Mouse (Mus musculus) brain, adult 2 months (tissue): ENCODE results near the gene Snapc5.
"Not testable (repeated sequence)": the region's sequence is repeated elsewhere in the genome, so short reads cannot be mapped to it uniquely, and the experiment has no call there.

Experiments
- DNase-seq: peaks from one replicate; pipeline ENCODE4 v3.0.0; 2011; ENCODE audit warnings: low read depth, low spot score

The Snapc5 gene

DNA sequence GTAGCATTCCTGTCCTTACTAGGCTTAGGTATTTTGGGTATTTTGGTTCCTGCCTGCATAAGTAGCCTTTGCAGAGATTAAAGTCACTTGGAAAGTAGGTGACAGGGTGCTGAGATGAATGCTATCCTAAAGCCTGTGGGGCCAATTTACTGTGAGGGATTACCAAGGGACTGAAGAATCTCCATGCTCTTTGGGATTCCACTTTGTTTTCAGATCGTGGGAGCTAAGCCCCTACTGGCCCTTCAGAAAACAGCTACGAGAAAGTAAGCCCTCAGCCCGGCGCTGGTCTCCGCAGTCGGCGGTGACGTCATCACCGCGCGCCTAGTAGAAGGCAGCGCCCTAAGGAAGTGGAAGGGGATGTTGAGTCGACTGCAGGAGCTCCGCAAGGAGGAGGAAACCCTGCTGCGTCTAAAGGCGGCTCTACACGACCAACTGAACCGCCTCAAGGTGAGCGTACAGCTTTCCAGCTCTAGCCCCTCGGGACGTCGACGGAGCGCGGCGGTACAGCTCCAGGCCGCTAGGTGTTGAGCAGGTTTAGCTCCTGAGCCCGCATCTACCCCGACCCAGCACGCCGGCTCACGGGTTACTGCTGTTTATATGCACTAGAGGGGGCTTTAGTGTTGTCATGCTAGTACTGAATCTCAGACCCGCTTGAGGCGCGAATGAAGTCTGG is at the start of gene Snapc5:
Gene Snapc5 (plus strand): TSS at position 301 of the 673 bp plus-strand sequence.
- DNase-seq: peak; percentile 96

DNA sequence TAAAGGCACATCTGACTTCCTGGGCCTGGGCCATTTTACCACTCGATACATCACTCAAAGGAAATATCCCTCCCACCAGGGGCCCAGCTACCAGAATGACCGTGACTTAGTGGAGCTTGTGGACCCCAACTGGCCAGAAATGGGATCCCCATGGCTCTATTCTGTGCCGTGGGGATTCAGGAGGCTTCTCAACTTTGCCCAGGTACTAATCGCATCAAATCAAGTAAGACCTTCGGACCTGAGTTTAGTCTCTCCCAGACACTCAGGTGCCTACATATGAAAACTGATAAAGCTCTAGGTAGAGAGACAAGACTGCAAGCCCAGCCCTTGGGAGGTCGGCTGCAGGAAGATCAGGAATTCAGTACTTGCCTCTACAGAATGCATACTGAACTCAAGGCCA is 47.5 kb upstream of the Snapc5 start:
- no peak for DNase-seq

DNA sequence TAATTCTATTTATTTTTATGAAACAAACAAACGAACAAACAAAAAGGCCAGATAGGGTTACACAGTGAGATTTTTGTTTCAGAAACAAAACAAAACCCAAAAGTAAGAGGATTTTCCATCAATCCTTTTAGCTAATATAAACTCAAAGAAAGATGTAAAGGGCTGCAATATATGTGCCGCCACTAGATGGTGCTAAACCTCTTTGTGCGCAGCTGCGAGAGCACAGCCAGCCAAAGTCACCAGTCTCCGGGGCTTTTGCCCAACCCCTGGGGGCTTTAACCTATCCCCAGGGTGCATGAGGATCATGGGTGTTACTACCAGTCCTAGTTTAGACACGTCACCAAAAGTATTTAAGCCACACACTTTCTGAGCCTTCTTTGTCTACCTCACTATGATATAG is 40.2 kb upstream of the Snapc5 start:
- DNase-seq: not testable (repeated sequence)

GRCm38 (mm10) chr9:64139879-64140278 is 39.2 kb upstream of the Snapc5 start:
- no peak for DNase-seq

DNA sequence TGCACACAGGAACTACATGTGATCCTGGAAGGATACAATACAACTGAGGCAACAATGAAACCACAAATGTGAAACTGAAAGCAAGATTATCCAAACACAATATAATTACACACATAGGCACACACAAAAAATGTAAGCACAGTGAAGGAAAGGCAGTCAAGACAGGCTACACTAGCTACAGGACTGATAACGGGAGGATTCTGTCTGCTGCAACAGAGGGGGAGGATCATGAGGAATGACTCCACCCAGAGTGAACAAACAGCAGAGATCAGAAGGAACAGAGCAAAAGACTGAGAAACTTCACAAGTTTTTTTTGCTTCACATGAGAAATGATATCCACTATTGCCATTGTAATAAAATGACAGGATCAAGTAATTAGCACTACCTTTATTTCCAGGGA is 22.4 kb upstream of the Snapc5 start:
- DNase-seq: no peak

GRCm38 (mm10) chr9:64160471-64160870 is 18.6 kb upstream of the Snapc5 start:
- no peak for DNase-seq

- not testable (repeated sequence) for DNase-seq
Observed at GRCm38 (mm10) chr9:64169967-64170366, 9.1 kb upstream of the Snapc5 start.

DNA sequence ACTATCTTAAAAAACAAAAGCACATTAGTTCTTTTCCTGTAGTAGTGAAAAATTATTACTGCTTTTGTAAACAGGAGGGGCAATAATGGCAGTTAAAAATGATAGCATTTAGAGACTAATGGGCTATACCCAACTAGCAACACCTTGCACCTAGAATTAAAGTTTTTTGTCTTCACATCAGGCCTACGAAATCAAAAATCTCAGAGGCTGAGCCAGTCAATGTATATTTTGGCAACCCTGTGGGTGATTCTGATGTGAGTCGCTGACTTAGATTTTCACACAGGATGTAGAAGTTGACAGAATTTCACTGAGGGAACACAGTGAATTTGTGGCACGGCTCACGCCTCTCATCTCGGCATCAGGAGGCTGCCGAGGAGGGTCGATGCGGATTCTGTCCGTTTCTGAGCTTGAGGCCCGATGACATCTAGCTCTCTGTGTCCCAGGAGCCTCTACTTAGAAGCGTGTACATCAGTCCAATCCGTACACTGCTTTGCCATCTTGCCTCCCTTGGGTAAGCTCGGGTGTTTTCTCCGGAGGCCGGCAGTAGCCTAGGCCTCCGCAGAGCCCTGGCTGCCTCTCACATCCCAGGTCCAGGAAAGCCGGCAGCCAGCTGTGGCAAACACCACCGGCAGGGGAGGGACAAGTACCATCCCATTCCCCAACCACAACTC is 6.8 kb upstream of the Snapc5 start:
- DNase-seq: no peak

- DNase-seq: peak; percentile 90
Observed at GRCm38 (mm10) chr9:64172816-64173665, 6.0 kb upstream of the Snapc5 start, which contains the start of the genes Zwilch and Rpl4. Gene Zwilch, minus strand, starts transcription at chr9:64173104. Gene Rpl4, plus strand, starts transcription at chr9:64173375.

DNA sequence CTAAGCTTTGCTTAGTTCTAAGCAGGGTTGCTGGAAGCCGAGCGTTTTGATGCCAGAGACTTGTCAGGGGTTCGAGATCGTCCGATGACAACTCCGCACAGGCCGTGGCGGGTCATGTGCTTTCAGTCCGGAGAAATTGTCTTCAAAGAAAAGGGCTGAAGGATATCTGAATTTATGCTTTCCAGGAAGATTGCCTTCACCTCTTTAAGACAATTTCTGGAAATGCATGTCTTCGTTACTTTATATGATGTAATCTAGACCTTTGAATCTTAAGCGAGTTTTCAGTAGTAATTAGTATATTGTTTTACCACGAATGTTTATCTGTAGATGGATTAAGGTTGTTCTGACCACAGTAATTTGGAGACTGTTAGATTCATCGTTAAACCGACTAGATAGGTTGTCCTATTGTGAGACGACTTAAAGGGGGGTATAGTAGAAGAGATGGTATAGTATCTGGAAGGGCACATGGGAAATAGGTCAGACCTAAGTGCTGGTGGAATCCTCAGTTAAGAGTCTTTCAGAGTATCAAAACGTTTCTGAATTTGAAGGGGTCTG is 5.3 kb upstream of the Snapc5 start:
- no peak for DNase-seq

DNA sequence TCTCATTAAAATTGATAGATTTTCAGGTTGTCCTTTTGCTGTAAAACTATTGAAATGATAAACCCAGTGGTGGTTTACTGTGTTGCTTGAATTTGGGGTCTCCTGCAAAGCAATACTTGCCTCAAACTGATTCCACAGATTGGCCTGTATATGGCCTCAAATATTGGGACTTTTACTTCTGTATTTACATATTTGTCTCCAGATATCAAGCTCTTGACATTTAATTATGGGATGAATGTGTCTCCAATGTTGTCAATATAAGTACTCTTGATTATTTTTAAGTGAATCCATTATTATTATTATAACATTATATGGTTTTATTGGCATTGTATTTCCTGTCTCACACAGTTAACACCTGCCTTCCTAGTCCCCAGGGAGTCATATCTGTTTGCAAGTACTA is 4.7 kb upstream of the Snapc5 start:
- DNase-seq: no peak

DNA sequence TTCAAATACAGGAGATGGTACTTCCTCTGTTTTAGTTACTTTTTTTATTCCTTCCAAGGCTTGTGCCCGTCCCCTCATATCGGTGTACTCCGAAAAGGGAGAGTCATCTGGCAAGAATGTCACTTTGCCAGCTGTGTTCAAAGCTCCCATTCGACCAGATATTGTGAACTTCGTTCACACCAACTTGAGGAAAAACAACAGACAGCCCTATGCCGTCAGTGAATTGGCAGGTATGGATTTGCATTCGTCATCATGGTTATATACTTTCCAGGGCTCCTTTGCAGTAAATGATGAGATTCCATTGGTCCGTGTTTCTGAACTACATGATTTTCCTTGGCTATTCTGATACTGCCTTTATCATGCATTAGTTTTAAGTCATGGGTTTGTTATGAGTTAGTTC is 4.3 kb upstream of the Snapc5 start:
- no peak for DNase-seq

- DNase-seq: peak; percentile 39
Observed at GRCm38 (mm10) chr9:64175378-64175777, 3.7 kb upstream of the Snapc5 start.

DNA sequence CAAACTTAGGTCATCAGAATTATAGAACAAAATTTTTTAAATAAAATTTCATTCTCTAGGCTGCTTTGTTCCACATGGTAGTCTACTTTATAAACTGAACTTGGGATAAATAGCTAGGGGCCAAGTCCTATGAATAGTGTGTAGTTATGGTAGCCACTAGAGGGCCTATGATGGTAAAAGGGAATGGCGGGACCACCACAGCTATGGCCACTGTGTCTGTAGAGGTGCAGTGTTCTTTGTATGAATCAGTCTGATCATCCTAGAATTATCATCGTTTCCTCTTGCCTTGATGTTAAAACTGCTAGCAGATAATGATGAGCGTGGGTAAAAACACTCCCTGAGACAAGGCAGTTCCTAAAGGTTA is 482 bp upstream of the Snapc5 start:
- DNase-seq: peak; percentile 28

DNA sequence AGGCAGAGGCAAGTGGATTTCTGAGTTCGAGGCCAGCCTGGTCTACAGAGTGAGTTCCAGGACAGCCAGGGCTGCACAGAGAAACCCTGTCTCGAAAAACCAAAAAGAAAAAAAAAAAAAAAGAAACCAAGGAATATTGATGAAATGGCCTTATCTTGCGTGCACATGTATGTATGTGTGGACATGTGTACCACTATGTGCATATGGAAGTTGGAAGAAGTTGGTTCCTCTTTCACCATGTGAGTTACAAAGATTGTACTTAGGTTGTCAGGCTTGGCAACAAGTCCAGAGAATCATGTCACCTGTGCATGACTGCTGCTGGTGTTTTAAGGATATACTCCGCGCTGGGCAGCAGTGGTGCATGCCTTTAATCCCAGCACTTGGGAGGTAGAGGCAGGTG is 4.2 kb downstream of the Snapc5 start:
- not testable (repeated sequence) for DNase-seq

DNA sequence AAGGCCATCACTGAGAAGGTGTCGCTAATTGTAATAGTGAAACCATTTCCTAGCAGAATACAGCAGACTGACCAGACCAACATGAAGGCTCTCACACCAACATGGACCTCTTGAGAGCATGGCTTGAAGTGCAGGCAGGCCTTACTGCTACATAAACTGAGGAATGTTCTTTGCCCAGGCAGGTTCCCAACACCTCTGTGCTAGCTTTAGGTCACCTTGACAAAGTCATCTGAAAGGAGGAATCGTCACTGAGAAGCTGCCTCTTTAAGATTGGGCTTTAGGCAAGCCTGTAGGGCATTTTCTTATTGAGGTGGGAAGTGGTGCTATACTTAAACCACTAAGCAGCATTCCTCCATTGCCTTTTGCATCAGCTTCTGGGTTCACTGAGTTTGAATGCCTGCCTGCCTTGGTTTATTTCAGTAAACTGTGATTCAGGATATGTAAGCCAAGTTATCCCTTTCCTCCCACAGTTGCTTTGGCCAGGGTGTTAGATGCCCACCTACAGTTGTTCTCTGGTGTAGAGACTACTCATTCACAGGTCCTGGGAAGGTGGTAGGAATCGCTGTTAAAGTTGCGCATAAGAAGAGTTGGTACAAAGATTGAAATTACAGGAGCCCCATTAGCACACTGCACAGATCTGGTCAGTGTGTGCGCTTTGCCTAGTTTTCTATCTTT is 5.2 kb downstream of the Snapc5 start:
- peak; percentile 59 for DNase-seq

DNA sequence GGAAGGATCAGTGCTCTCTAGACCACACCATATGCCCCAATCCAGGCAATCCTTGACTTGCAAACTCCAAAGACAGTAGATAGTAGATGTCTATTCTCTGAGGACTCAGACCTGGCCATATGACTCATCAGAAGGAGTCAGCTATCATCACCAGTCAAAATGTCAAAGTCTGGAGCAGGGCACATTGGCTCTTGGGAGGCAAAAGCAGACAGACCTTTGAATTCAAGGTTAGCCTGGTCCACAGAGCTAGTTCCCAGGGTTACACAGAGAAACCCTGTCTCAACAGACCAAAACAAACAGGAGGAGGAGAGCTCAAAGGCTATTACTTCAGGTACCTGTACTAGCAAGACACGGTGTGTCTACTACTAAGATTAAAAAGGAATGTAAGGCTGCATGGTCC is 14.8 kb downstream of the Snapc5 start:
- DNase-seq: no peak

GRCm38 (mm10) chr9:64195554-64195953 is 16.5 kb downstream of the Snapc5 start:
- DNase-seq: peak; percentile 92

DNA sequence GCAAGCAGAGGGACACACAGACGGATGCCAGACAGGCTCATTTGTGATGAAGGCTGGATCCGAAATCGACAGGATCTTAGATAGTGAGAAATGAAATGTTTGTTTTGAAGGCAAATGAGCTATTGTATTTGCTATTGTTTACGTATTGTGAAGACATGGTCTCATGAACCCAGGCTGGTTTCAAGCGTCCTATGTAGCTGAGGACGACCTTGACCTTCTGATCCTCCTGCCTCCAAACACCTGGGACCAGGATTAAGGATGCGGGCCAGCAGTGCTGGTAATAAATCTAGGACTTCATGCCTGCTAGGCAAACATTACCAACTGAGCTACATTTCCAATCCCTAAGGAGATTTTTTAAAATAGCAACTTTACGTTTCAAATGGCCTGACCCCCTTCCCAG is 18.4 kb downstream of the Snapc5 start:
- no peak for DNase-seq

GRCm38 (mm10) chr9:64198068-64198762 is 19.1 kb downstream of the Snapc5 start:
- DNase-seq: no peak
